Mouse (Mus musculus) cortical plate, adult 2 months (tissue): Measurements from ENCODE around the gene Itpr1.

ENCODE experiments used
- CTCF ChIP-seq: fragments of 200-500 bp; IDR thresholded peaks from 2 replicates; pipeline ENCODE4 v1.5.1; 2011; ENCODE audit warnings: mild to moderate bottlenecking, control low read depth, low read length; ENCODE audit not compliant: insufficient read depth; ENCODE audit errors: extremely low read depth
- POLR2A ChIP-seq: fragments of 200-500 bp; IDR thresholded peaks from 2 replicates; pipeline ENCODE4 v1.6.1; 2011; ENCODE audit warnings: mild to moderate bottlenecking, low read length, control low read depth; ENCODE audit not compliant: insufficient read depth; ENCODE audit errors: extremely low read depth

DNA sequence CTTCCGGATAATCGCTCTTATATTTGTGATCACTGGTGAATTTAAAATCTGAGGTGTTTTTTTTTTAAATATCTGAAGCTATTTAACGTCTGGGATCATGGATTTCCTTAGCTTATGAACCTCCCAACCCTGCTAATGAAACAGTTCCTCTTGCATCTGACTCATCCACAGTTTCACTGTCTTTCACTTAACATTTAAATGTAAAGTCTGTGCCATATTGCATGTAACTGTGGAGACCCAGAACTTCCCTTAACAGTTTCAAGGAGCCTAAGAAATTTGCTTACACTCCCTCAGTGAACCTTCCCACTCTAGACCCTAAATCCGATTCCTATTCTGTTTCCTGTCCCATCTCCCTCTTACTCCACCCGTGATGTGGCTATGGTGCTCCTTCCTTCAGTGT is 342.0 kb downstream of the Itpr1 start:
- TF ChIP-seq POLR2A (no peak), CTCF (no peak)
